Mouse (Mus musculus) erythroid progenitor cell, adult 5-6 weeks (primary cell): ENCODE results near the gene Tmem245. TPM values are rescaled to one million over a fixed set of nuclear protein-coding genes. Genes with fewer than 3 reads are reported as not detected.

Source experiments
- ATAC-seq: replicated peaks from 2 replicates; pipeline ENCODE4 v1.8.0; 2016; ENCODE audit warnings: moderate number of reproducible peaks, mild to moderate bottlenecking, moderate TSS enrichment, inconsistent platforms; ENCODE audit not compliant: poor library complexity, low FRiP score, severe bottlenecking
- total RNA-seq, 2 experiments: library from RNA; stranded (forward) in 1 of 2; stranded (reverse) in 1 of 2; fragments of 150-400 nt in 1 of 2; fragments of 186-747, 209-891 nt in 1 of 2; gene quantifications; 2 replicates each; pipeline versions ENCODE4 v1.2.3 to v1.2.4; 2015 to 2017; ENCODE audit warnings: low replicate concordance in 2 of 2

Tmem245 gene
- total RNA-seq, 2 experiments from 2014 or later, result 0.68 to 7.5 TPM

GRCm38 (mm10) chr4:56932096-56932495 lies 15.1 kb downstream of the Tmem245 start:
- no peak for ATAC-seq

- no peak for ATAC-seq
These were observed 16.9 kb downstream of the Tmem245 start for GRCm38 (mm10) chr4:56930312-56930711.

GRCm38 (mm10) chr4:56926971-56927370 lies 20.3 kb downstream of the Tmem245 start:
- no peak for ATAC-seq

GRCm38 (mm10) chr4:56922229-56922628 lies 25.0 kb downstream of the Tmem245 start:
- ATAC-seq, result no peak

- ATAC-seq, result no peak
These were observed 31.4 kb downstream of the Tmem245 start for GRCm38 (mm10) chr4:56915732-56916325.

GRCm38 (mm10) chr4:56914761-56915160 lies 32.5 kb downstream of the Tmem245 start:
- no peak for ATAC-seq

GRCm38 (mm10) chr4:56914338-56914737 lies 32.9 kb downstream of the Tmem245 start:
- no peak for ATAC-seq

- ATAC-seq, result no peak
These were observed 34.7 kb downstream of the Tmem245 start for GRCm38 (mm10) chr4:56912382-56913001.

- no peak for ATAC-seq
These were observed 37.7 kb downstream of the Tmem245 start for GRCm38 (mm10) chr4:56909568-56909967.

- ATAC-seq, result no peak
These were observed 39.6 kb downstream of the Tmem245 start for GRCm38 (mm10) chr4:56907671-56908070.

- no peak for ATAC-seq
These were observed 40.3 kb downstream of the Tmem245 start for GRCm38 (mm10) chr4:56906926-56907325.

GRCm38 (mm10) chr4:56905507-56905906 lies 41.7 kb downstream of the Tmem245 start:
- ATAC-seq, result no peak

- no peak for ATAC-seq
These were observed 45.6 kb downstream of the Tmem245 start for GRCm38 (mm10) chr4:56901671-56902070.

GRCm38 (mm10) chr4:56899216-56899615 lies 48.0 kb downstream of the Tmem245 start:
- no peak for ATAC-seq

GRCm38 (mm10) chr4:56897511-56897910 lies 49.7 kb downstream of the Tmem245 start:
- no peak for ATAC-seq

GRCm38 (mm10) chr4:56894196-56894595 lies 53.0 kb downstream of the Tmem245 start:
- no peak for ATAC-seq

- ATAC-seq, result no peak
These were observed 54.6 kb downstream of the Tmem245 start for GRCm38 (mm10) chr4:56892501-56893115.

- no peak for ATAC-seq
These were observed 58.8 kb downstream of the Tmem245 start for GRCm38 (mm10) chr4:56888483-56888882.

GRCm38 (mm10) chr4:56886286-56886979 lies 60.8 kb downstream of the Tmem245 start:
- no peak for ATAC-seq

- ATAC-seq, result no peak
These were observed 67.1 kb downstream of the Tmem245 start for GRCm38 (mm10) chr4:56880036-56880703.
